Mouse (Mus musculus) mouse embryonic stem cell (cell line): ENCODE measurements around the gene Nacc1.

ENCODE experiments used
- in situ Hi-C, 2 experiments: fragments of 300-500 bp; cut with MboI; formaldehyde crosslinking; loops; 1 replicate in 1 of 2; 3 replicates in 1 of 2; pipeline ENCODE4 v1.14.3; 2019 to 2020; ENCODE audit warnings: low sequenced_read_pairs in 2 of 2, low pct_unique_long_range_greater_than_20kb in 1 of 2, mixed read lengths in 1 of 2; ENCODE audit not compliant: unreplicated experiment in 1 of 2

Gene Nacc1

GRCm38 (mm10) chr8:84703466-84704249 is 16.0 kb upstream of the Nacc1 start:
- in situ Hi-C loops = loop anchor here in 1 of 2 experiments (5.0 kb wide), 1 partner anchor 114 kb away; no protein-coding TSS in a partner anchor

GRCm38 (mm10) chr8:84702963-84703465 is 15.4 kb upstream of the Nacc1 start:
- in situ Hi-C loops = loop anchor here in 1 of 2 experiments (5.0 kb wide), 1 partner anchor 114 kb away; no protein-coding TSS in a partner anchor

- in situ Hi-C loops = loop anchor here in 1 of 2 experiments (5.0 kb wide), 1 partner anchor 115 kb away; no protein-coding TSS in a partner anchor
Observed at GRCm38 (mm10) chr8:84702561-84702960, 14.9 kb upstream of the Nacc1 start.

GRCm38 (mm10) chr8:84700941-84701911 is 13.6 kb upstream of the Nacc1 start, which contains the start of gene Lyl1:
Gene Lyl1 (plus strand): TSS chr8:84701457.
- in situ Hi-C loops = loop anchor here in 1 of 2 experiments (5.0 kb wide), 1 partner anchor 116 kb away; no protein-coding TSS in a partner anchor

- in situ Hi-C loops = loop anchor here in 1 of 2 experiments (5.0 kb wide), 1 partner anchor 117 kb away; no protein-coding TSS in a partner anchor
Observed at GRCm38 (mm10) chr8:84700526-84700925, 12.9 kb upstream of the Nacc1 start.

GRCm38 (mm10) chr8:84699861-84700322 is 12.2 kb upstream of the Nacc1 start:
- in situ Hi-C loops = loop anchor here (5.0 kb wide), 2 partner anchors 107 to 117 kb away; no protein-coding TSS in a partner anchor

GRCm38 (mm10) chr8:84698929-84699401 is 11.3 kb upstream of the Nacc1 start:
- in situ Hi-C loops = loop anchor here in 1 of 2 experiments (5.0 kb wide), 1 partner anchor 108 kb away; no protein-coding TSS in a partner anchor

- in situ Hi-C loops = loop anchor here in 1 of 2 experiments (5.0 kb wide), 1 partner anchor 109 kb away; no protein-coding TSS in a partner anchor
Observed at GRCm38 (mm10) chr8:84698288-84698687, 10.6 kb upstream of the Nacc1 start.

- in situ Hi-C loops = loop anchor here in 1 of 2 experiments (5.0 kb wide), 1 partner anchor 110 kb away; no protein-coding TSS in a partner anchor
Observed at GRCm38 (mm10) chr8:84697166-84698130, 9.8 kb upstream of the Nacc1 start.

- in situ Hi-C loops = loop anchor here in 1 of 2 experiments (5.0 kb wide), 1 partner anchor 112 kb away; no protein-coding TSS in a partner anchor
Observed at GRCm38 (mm10) chr8:84695140-84695539, 7.5 kb upstream of the Nacc1 start.

- in situ Hi-C loops = no loop called here
Observed at GRCm38 (mm10) chr8:84693332-84693731, 5.7 kb upstream of the Nacc1 start.

- in situ Hi-C loops = no loop called here
Observed at GRCm38 (mm10) chr8:84689091-84689915, 1.6 kb upstream of the Nacc1 start.

- in situ Hi-C loops = no loop called here
Observed at GRCm38 (mm10) chr8:84687003-84687704, 508 bp downstream of the Nacc1 start.

- in situ Hi-C loops = no loop called here
Observed at GRCm38 (mm10) chr8:84686191-84687002, 1.3 kb downstream of the Nacc1 start, which contains the start of gene Trmt1. Gene Trmt1 (plus strand): TSS chr8:84686307.

- in situ Hi-C loops = no loop called here
Observed at GRCm38 (mm10) chr8:84684537-84684936, 3.1 kb downstream of the Nacc1 start.
